Mouse (Mus musculus) embryonic fibroblast, embryonic 13.5 days (primary cell): Measurements from ENCODE around the gene Ifi27l2a.

Experiments
- CTCF ChIP-seq: IDR thresholded peaks from 2 replicates; pipeline ENCODE4 v1.5.1; 2011; ENCODE audit warnings: mild to moderate bottlenecking, control low read depth, low read length, moderate library complexity, borderline replicate concordance; ENCODE audit not compliant: insufficient read depth
- POLR2A ChIP-seq: IDR thresholded peaks from 2 replicates; pipeline ENCODE4 v1.6.1; 2011; ENCODE audit warnings: low read depth, mild to moderate bottlenecking, control low read depth, low read length, moderate library complexity

DNA sequence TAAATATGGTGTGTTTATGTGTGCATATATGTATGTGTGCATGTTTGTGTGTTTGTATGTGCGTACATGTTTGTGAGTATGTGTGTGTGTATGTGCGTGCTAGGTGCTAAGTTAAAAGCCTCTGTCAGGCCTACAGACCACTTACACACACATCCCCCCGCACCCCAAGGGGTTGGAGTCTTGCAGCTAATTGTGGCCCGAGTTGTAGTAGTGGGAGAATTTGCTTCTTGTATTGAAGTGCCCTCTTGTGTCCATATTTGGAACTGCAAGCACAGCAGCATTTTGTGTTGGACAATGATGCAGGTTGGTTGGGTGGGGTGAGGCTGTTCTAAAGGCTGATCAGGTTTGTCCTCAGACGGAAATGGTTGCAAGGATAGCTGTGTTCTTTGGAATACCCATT, 49.3 kb upstream of the Ifi27l2a start:
- no peak for TF ChIP-seq POLR2A
- TF ChIP-seq CTCF = no peak
